Mouse (Mus musculus): ENCODE measurements around the gene Rap1gap2.
A peak's percentile ranks its signal among the peaks of the same experiment; 100 is the strongest.

Rap1gap2 gene

GRCm38 (mm10) chr11:74574768-74575434 is 35.8 kb downstream of the Rap1gap2 start:
- no peak for DNase-seq (ENCODE audit: low spot score in 2 of 2)

- no peak for DNase-seq (ENCODE audit: low spot score in 2 of 2)
Measured at GRCm38 (mm10) chr11:74572459-74573061, 38.2 kb downstream of the Rap1gap2 start.

GRCm38 (mm10) chr11:74569735-74570134 is 41.0 kb downstream of the Rap1gap2 start:
- no peak for DNase-seq (ENCODE audit: low spot score in 2 of 2)

DNA sequence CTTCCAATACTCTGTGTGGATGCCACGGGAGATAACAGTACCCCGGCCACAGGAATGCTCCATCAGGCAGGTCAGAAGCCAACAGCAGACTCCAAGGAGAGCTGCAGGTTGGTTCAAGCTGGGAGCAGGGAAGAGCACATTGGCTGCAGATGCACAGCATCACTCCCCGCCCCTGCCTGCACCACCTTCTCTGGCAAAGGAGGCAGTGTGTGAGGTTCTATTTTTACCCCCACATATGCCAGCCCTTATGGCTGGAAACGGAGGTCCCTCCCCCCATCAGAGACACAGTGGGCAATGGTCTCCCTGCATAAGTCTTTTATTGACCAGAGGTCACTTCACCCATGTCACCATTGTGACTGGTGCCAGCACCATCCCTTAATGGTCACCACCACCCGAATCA is 42.3 kb downstream of the Rap1gap2 start:
- DNase-seq (ENCODE audit: low spot score in 2 of 2), result peak in 1 of 2 experiments; percentile 47

DNA sequence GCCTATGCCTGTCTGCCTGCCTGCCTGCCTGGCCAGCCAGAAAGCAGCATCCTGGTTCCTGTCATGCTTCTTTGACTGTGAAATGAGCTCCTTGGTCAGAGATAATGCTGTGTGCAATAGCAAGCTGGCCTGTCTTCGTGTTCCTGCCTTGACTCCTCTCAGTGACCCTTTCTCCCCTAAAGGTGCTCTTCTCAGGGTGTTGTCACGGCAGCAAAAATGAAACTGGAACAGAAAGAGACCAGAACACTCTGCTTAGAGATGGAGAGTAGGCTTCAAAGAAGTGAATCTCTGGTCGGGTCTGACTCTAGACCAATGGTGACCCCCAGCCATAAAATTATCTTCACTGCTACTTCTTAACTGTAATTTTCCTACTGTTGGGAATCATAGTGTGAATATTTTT is 42.7 kb downstream of the Rap1gap2 start:
- no peak for DNase-seq (ENCODE audit: low spot score in 2 of 2)

- no peak for DNase-seq (ENCODE audit: low spot score in 2 of 2)
Measured at GRCm38 (mm10) chr11:74566326-74566874, 44.3 kb downstream of the Rap1gap2 start.

DNA sequence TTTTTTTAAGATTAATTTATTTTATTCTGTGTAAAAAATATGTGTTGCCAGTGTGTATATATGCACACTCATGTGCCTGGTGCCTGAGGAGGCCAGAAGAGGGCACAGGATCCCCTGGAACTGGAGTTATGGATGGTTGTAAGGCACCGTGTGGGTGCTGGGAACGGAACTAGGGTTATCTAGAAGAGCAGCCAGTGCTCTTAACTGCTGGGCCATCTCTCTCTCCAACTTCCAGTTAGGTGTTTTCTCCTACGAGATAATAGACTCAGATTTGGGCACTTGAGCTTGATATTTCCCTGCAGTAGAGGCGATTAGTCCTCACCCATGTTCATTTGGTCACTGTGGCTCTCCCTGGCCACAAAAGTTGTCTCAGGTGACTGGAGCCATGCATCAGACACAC is 49.3 kb downstream of the Rap1gap2 start:
- DNase-seq (ENCODE audit: low spot score in 2 of 2), result no peak

GRCm38 (mm10) chr11:74560600-74561227 is 50.0 kb downstream of the Rap1gap2 start:
- DNase-seq (ENCODE audit: low spot score in 2 of 2), result no peak

GRCm38 (mm10) chr11:74559793-74560433 is 50.8 kb downstream of the Rap1gap2 start:
- no peak for DNase-seq (ENCODE audit: low spot score in 2 of 2)

DNA sequence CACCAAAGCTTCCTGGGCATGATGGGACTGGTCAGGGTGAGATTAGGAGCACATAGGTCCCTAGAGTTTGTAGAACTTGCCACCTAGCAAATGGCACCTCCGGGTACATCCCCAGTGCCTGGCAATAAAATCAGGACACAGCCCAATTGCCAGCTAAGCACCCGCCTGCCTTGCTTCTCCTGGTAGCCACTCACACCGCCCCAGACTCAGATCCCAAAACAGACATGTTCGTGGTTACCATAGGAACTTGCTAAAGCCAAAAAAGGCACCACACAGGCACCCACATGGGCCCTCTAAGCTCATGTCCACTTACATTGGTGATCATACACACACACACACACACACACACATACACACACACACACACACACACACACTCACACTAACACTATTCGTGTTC is 51.8 kb downstream of the Rap1gap2 start:
- no peak for DNase-seq (ENCODE audit: low spot score in 2 of 2)

- DNase-seq (ENCODE audit: low spot score in 2 of 2), result no peak
Measured at GRCm38 (mm10) chr11:74557456-74558230, 53.1 kb downstream of the Rap1gap2 start.

DNA sequence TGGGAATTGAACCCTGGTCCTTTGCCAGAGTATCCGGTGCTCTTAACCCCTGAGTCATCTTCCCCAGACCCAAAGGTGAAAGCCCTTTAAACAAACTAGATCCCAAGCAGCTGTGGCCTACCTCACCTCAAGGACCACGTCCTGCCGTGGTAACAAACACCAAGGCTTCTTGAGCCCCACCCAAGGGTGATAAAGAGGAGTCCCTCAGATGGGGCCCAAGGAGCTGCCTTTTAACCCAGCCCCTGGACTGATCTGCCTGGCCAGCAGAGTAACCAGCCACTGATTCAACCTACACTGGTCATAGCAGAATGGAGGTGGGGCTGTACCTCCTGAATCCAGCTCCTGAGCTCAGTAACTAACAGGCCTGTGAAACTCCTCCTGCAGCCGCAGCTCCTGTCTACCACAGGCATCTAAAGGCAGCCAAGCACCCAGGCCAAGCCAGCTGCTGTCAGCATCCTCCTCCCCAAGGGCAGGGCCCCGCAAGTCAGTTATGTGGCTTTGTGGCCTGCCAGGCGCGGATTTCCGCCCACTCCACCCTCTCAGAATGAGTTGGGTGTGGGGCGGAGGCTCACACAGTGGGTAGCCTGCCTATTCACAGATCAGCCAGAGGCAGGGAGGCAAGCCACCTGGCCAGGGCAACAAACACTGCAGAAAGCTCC is 54.9 kb downstream of the Rap1gap2 start:
- DNase-seq (ENCODE audit: low spot score in 2 of 2), result no peak

DNA sequence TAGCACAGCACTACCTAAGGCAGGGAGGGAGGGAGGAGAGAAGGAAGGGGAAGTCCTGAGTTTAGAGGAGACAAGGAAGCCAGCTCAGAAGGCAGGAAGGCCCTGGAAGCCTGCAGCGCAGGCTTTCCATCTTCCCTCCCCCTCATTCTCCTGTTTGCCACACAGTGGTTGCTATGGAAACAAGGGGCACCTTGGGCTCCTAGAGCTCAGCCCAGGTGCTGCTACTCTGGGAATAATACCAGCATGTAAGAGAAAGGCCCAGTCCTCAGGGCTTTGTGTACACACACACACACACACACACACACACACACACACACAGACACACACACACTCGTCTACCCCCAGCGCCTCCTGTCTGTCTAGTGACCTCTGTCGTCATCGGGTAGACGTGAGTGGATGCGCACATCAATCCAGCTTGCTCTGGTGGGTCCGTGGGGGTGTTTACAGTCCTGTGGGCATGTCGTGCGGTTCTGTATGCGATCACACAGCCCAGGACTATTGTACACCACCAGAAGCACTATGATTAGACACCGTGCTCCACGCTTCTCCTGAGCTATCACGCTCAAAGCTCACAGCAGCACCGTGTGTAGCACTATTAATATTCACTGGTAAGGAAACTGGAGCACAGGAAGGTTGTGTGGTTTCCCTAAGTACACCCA is 55.9 kb downstream of the Rap1gap2 start:
- no peak for DNase-seq (ENCODE audit: low spot score in 2 of 2)

- DNase-seq (ENCODE audit: low spot score in 2 of 2), result no peak
Measured at GRCm38 (mm10) chr11:74551568-74551967, 59.1 kb downstream of the Rap1gap2 start.

- no peak for DNase-seq (ENCODE audit: low spot score in 2 of 2)
Measured at GRCm38 (mm10) chr11:74550615-74551102, 60.1 kb downstream of the Rap1gap2 start.

GRCm38 (mm10) chr11:74548781-74549382 is 61.8 kb downstream of the Rap1gap2 start:
- no peak for DNase-seq (ENCODE audit: low spot score in 2 of 2)

GRCm38 (mm10) chr11:74546933-74547694 is 63.6 kb downstream of the Rap1gap2 start:
- peak; percentile 46 to 48 for DNase-seq (ENCODE audit: low spot score in 2 of 2)

GRCm38 (mm10) chr11:74546165-74546564 is 64.5 kb downstream of the Rap1gap2 start:
- no peak for DNase-seq (ENCODE audit: low spot score in 2 of 2)

GRCm38 (mm10) chr11:74545560-74545959 is 65.2 kb downstream of the Rap1gap2 start:
- DNase-seq (ENCODE audit: low spot score in 2 of 2), result no peak
